Mouse (Mus musculus): ENCODE data around the gene Wnk2. TPM values are rescaled to one million over a fixed set of nuclear protein-coding genes. Genes with fewer than 3 reads are reported as not detected.

Wnk2 gene
- 10 to 100 TPM; 63.4 to 85.0 TPM for total RNA-seq (2021)
- long read RNA-seq, experiment 1, full-length matches to known transcripts: 11 of 87 reads
- long read RNA-seq, experiment 1, partial matches to known transcripts: 48 of 87 reads
- long read RNA-seq, experiment 1, other reads (novel, unspliced or antisense): 28 of 87 reads
- long read RNA-seq, experiment 2, full-length matches to known transcripts: 6 of 40 reads
- long read RNA-seq, experiment 2, partial matches to known transcripts: 23 of 40 reads
- long read RNA-seq, experiment 2, other reads (novel, unspliced or antisense): 11 of 40 reads

- peak; percentile 74 for DNase-seq (ENCODE audit: low spot score)
Observed at GRCm38 (mm10) chr13:49147858-49148226, at the start of gene Wnk2. TSS of gene Wnk2 (minus strand) at chr13:49148014.

- peak; percentile 33 for DNase-seq (ENCODE audit: low spot score)
Observed at GRCm38 (mm10) chr13:49196766-49197165, 49.0 kb upstream of the Wnk2 start.

GRCm38 (mm10) chr13:49196211-49196610 lies 48.4 kb upstream of the Wnk2 start:
- no peak for DNase-seq (ENCODE audit: low spot score)

DNA sequence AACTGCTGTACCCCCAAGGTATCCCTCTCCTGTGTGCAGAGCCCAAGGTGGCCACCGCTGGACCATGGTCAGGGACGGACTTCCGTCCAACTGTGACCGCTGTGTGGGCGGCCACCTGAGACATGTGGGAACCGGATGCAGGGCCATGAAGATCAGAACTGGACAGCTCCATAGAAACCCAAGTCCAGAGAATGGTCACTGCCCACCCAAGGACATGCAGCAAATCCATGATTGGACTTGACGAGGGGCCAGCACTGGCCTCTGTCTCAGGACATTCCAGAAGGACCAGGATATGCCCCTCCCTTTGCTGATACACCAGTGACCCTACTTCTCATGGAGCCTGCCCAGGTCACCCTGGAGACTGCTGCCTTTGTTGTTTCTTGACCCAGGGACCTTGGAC lies 47.8 kb upstream of the Wnk2 start:
- DNase-seq (ENCODE audit: low spot score): no peak

DNA sequence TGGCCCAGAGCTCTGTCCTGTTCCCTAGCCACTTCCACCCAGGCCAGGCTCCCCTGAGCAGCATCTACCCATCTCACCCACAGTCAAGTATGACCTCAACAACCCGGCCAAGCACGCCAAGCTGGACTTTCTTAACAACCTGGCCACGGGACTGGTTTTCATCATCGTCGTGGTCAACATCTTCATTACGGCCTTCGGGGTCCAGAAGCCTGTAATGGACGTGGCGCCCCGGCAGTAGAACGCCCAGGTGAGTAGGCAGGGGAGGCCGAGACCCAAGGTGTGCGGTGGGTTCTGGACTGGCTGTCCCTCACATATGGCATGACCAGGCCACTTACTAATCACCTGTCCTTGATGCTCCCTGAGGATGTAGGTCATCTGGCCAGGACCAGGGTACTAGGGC lies 47.0 kb upstream of the Wnk2 start:
- DNase-seq (ENCODE audit: low spot score): no peak

- no peak for DNase-seq (ENCODE audit: low spot score)
Observed at GRCm38 (mm10) chr13:49193650-49194049, 45.8 kb upstream of the Wnk2 start.

DNA sequence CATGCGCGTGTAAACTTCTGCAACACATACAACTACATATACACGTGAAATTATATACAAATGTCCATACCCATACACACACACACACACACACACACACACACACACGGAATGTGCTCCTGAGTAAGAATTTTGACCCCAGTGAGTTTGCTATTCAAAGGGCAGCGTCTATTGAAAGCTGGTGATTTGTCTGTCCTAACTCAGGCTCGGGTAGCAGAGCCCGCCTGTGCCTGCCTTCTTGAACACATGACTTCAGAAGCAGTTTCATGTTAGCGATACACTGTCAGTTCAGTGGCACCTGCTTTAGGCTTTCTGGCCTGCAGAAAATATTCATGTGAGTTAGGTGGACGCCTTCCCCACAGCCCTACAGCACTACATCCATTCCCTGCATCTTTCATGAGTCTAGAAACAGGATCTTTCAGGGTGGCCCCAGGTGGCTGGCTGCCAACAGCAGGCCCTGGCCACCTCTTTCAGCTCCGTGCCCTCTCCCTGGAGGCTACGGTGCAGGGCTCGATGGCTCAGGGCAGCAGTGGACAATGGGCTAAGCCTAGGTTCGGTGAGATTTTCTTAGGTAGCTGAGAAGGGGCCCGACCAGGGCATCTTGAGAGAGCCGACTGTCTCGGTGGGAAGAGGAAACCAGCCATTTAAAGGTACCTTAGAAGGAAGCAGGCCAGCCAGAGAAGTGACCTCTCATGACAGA lies 44.5 kb upstream of the Wnk2 start:
- DNase-seq (ENCODE audit: low spot score): no peak

DNA sequence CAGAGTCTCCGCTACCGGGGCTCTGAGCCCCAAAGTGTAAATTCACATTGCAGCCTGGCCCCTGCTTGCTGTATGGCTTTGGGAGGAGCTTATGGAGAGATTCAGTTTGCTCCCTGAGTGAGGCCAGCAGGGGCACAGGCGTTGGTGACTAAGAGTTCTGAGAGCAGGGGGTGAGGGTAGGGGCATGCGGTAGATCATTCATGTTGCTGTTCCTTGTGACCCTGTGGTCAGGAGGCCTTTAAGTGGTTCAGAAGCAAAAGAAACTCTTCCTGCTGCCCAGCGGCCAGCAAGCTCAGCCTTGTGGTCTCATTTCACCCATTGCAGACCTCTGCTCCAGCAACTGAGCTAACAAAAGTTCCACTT lies 43.8 kb upstream of the Wnk2 start:
- no peak for DNase-seq (ENCODE audit: low spot score)

DNA sequence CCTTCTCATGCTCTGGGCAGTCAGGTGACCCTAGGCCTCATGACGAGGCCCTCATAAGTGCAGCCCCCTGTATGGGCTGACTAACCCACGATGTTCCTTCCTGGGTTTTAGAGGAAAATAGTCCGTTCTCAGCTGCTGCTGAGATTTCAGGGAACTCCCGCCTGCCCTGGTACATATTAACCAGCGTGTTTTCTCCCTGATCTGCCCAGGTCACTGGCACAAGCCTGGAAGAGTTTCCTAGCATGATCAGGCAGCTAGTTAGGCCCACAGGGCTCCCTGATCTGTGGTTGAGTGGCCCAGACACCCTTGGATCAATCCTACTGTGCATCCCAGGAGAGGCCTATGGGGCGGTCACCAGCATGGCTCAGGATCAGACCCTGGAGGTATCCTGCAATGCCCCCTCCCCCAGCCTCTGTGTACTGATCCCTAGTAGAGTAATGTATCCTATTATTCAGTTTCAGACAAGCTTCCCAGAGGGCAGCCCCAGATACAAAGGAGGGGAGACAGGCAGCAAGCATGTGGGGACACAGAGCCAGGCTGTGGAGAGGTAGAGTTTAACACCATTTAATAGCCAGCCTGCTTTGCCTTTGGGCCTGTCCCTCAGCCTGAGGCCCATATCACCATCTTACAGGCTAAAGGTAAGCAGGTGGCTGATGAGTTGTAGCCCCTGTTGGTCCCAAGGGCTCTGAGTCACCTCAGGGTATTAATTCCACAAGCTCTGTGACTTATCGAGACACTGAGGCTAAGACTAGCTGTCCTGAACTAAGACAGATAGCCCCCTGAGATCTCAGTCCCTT lies 43.3 kb upstream of the Wnk2 start:
- DNase-seq (ENCODE audit: low spot score): no peak

DNA sequence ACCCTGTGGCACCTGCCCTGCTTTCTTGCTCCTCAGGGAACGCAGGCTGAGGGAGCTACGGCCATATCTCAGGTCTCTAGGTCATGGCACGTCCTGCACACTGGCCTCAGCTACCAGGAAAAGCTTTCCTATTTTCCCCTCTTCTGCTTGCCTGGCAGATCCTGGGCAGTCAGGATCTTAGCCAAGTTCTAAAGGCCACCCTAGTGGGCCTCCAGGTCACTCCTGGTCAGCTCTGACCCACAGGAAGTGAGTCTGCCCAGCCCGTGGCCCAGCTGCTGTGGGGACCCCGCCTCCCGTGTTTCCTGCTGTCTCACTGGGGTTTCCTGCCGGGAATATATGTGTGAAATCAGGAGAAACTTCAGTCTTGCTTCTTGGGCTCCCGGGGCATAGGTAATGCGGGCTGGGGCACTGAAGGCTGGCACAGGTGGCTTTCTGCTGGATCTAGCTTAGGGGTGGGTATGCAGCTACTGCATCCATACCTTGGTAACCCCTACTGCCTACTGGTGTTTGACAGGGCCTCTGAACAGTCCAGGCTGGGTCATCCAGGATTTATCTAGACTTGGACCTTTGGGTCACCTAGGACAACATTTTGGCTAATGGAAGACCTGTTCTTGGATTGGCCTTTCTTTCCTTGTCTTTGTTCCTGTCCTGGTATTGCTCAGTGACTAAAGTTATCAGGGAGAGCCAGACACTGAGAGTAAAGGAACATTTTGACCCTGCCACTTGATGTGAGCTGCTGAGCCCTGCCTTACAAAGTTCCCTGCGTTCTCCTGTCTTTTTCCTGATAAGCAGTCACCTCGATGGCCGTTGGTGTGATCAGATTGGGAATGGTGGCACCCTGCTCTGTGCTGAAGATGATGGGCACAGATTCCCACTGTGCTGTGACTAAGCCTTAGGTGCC lies 42.4 kb upstream of the Wnk2 start:
- DNase-seq (ENCODE audit: low spot score): no peak

- DNase-seq (ENCODE audit: low spot score): no peak
Observed at GRCm38 (mm10) chr13:49188966-49189360, 41.1 kb upstream of the Wnk2 start.

GRCm38 (mm10) chr13:49188219-49188965 lies 40.6 kb upstream of the Wnk2 start:
- no peak for DNase-seq (ENCODE audit: low spot score)

DNA sequence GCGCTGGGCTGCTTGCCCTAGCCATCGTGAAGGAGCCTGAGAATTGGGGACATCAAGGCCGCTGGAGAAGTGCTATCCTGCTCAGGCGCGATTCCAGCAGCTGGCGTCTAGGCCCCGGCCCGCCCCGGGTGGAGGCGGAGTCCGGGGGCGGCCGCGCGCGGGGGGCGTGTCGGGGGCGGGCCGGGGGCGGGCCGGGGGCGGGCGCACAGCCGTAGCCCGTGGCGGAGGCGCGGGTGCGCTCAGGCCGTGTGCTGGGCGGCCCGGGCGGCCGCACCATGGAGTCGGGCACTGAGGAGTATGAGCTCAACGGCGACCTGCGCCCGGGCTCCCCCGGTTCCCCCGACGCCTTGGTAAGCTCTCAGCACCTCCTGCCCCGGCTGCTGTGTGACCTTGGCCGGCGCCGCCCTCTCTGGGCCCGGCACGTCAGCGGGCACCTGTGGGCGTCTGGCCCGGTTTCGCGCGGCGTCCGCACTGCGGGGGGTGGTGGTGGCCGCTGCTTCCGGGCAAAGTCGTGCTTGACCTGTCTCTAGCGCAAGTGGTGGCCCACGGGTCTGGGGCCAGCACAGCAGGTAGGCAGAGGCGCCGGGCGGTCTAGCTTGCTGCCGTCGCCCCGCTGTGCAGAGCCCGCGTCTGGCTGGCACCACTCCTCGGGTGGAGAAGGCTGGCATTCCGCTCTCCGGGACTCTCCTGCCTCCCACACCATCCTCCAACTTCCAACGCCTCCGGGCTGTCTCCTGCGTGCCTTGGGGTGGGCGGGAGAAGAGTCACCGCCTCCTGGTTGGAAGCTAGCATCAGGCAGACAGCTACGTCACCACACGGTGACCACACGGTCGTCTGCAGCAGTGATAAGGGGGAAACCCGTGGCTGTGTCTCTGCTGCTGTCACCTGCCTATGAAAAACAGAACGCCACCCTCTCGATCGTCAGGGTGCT lies 39.7 kb upstream of the Wnk2 start, which contains the start of gene Ninj1:
Gene Ninj1 (plus strand): TSS at position 198 of the 931 bp plus-strand sequence.
- DNase-seq (ENCODE audit: low spot score): peak; percentile 85

DNA sequence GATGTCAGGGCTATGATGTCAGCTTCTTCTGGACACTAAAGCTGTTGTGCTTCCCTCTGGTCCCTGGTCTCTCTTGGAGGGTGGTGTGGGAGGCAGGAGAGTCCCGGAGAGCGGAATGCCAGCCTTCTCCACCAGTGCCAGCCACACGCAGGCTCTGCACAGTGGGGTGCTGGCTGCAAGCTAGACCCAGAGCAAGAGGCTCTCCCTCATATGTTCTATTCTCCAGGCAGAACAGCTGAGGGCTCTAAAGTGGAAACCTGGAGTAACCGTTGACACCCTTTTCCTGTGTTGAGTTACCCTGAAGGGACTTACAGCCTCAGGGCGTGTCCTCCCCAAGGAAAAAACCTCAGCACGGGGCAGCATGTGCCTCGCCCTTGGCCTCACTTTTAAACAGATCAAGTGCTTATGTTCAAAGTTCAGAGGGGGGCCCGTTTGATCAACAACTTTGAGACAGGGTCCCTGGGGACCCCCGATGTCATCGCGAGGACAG lies 39.0 kb upstream of the Wnk2 start:
- DNase-seq (ENCODE audit: low spot score): no peak

GRCm38 (mm10) chr13:49183646-49184045 lies 35.8 kb upstream of the Wnk2 start:
- DNase-seq (ENCODE audit: low spot score): peak; percentile 30

GRCm38 (mm10) chr13:49183161-49183560 lies 35.3 kb upstream of the Wnk2 start:
- DNase-seq (ENCODE audit: low spot score): no peak

DNA sequence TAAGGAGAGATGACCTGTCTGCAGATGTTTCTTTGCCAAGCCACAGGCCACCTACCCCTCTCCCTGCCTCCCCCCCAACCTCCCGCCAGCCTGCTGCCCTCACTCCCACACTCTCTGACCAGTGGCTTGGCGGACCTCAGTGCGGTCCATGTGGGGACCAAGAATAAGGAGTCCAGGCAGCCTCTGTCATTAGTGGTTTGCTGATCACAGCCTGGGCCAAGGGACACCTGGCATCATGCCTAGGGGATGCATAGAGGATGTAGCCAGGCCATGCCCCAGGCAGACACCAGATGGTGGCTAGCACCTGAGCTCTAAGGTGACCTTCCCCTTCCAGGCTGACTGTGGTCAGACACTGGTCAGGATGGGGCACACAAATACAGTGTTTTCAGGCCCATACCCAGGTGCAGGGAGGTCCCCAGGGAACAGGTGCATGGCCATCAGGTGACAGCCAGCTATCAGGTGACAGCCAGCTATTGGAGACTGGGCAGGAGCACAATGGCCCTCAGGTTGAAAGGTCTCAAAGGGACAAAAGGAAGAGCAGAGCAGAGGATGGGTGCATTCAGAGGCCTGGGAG lies 33.7 kb upstream of the Wnk2 start:
- DNase-seq (ENCODE audit: low spot score): no peak

DNA sequence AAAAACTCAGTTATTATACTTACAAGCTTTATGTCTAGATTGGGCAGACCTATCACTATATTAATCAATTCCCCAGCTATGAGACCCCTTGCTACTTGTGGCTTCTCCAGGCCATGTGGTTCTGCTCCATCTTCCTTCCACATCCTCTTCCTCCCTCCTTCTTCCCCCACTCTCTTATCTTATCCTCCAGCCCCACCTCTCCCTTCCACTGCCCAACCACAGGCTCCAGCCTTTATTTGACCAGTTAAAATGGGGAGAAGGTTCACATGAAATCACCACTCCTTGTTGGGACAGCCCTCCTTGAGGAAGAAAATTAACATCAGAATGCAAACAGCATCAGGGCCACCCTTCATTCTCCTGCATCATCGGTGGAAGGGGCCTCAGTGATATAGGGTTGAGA lies 32.9 kb upstream of the Wnk2 start:
- DNase-seq (ENCODE audit: low spot score): no peak

DNA sequence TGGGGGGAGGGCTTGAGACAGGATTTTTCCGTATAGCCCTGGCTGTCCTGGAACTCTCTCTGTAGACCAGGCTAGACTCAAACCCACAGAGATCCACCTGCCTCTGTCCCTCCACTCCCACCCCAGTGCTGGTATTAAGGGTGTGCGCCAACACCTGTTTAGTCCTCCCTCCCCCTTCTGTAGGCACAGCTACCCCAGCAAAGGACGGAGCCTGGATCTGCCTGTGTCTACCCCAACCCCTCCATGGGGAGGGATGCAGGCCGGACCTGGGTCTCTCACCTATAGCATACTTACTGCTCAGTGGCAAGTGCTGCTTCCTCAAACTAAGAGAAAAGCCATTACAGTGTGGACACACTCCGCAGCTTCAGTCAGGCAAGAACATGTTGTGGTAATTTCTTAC lies 32.5 kb upstream of the Wnk2 start:
- no peak for DNase-seq (ENCODE audit: low spot score)
